Mouse (Mus musculus) stomach, embryonic 14.5 days (tissue): ENCODE results near the gene Wbp2. TPM values are rescaled to one million over a fixed set of nuclear protein-coding genes. Genes with fewer than 3 reads are reported as not detected.

ENCODE experiments used
- ATAC-seq: fragments of 200-750 bp; cut with Nextera tagmentation; 2 replicates; pipeline ENCODE4 v1.8.0; 2017; ENCODE audit warnings: low read depth, moderate TSS enrichment; ENCODE audit not compliant: insufficient number of reproducible peaks, insufficient read depth, low FRiP score
- H3K27ac ChIP-seq: fragments of 300-500 bp; sonication (generic); 2 replicates; pipeline ENCODE4 v1.5.1; 2014; ENCODE audit warnings: mild to moderate bottlenecking, low read length, moderate library complexity, mixed read lengths
- H3K27me3 ChIP-seq: fragments of 300-500 bp; sonication (generic); 2 replicates; pipeline ENCODE4 v1.6.1; 2014; ENCODE audit warnings: low read length, control low read depth, mixed read lengths; ENCODE audit not compliant: control insufficient read depth, insufficient read depth
- H3K36me3 ChIP-seq: fragments of 300-500 bp; sonication (generic); 2 replicates; pipeline ENCODE4 v1.6.1; 2014; ENCODE audit warnings: mild to moderate bottlenecking, control low read depth, low read length, moderate library complexity, mixed read lengths; ENCODE audit not compliant: control insufficient read depth, insufficient read depth
- H3K4me1 ChIP-seq: fragments of 300-500 bp; sonication (generic); 2 replicates; pipeline ENCODE4 v1.6.1; 2014; ENCODE audit warnings: low read length, control low read depth, mixed read lengths; ENCODE audit not compliant: control insufficient read depth, insufficient read depth
- H3K4me2 ChIP-seq: fragments of 300-500 bp; sonication (generic); replicated peaks from 2 replicates; pipeline ENCODE4 v1.6.1; 2014; ENCODE audit warnings: low read depth, low read length, control low read depth
- H3K4me3 ChIP-seq: fragments of 300-500 bp; sonication (generic); 2 replicates; pipeline ENCODE4 v1.5.1; 2014; ENCODE audit warnings: low read depth, low read length, control low read depth
- H3K9ac ChIP-seq: fragments of 300-500 bp; sonication (generic); replicated peaks from 2 replicates; pipeline ENCODE4 v1.6.1; 2014; ENCODE audit warnings: low read depth, mild to moderate bottlenecking, control low read depth, low read length, moderate library complexity, mixed read lengths
- H3K9me3 ChIP-seq: fragments of 300-500 bp; sonication (generic); 2 replicates; pipeline ENCODE4 v1.6.1; 2016; ENCODE audit warnings: low read depth, low read length, control low read depth; ENCODE audit not compliant: control insufficient read depth
- WGBS: fragments of 180-500 bp; shearing (Covaris S2); extraction: QIAGEN DNeasy Blood & Tissue Kit; methylation state at CpG from one replicate; pipeline ENCODE4 v1.1.7; 2014; 5-methylcytosine and 5-hydroxymethylcytosine counted together
- polyA plus RNA-seq: library from polyadenylated mRNA; unstranded; fragments of >200 nt; fragmentation: Nextera tagmentation; extraction: Ambion mirVana; gene quantifications from 2 replicates; pipeline ENCODE4 v1.2.1, GENCODE M21; 2014

Wbp2 gene
- polyA plus RNA-seq, 1 experiment from 2014 or later, result 82.4 TPM

DNA sequence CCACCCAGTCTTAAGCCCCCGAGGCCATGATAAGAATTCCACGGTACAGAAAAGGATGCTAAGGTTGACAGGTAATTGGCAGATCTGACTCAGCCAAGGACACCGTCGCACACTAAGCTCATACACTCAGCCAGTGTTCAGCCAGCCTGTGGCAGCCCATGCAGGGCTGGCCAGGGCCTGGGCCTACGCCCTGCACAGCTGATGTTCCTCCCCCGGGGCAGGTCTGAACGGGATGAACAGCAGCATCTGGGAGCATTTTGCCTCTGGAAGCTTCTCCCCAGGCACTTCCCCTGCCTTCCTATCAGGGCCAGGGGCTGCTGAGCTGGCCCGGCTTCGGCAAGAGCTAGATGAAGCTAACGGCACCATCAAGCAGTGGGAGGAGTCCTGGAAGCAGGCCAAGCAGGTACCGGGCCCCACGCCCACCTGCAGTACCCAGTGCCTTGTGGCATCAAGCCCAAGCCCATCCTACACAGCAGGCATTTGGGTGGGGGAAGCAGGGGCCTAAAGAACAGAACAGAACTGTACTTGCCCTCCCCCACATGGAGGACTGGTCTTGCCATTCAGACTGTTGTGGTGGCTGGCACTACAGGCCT lies 28.7 kb downstream of the Wbp2 start:
- Histone ChIP-seq H3K36me3 (peaks cover 73% of the 10 kb centered on the region), H3K27ac (no peak overlapping the region), H3K9ac (no peak overlapping the region), H3K9me3 (no peaks in the 10 kb centered on the region), H3K4me1 (no peaks in the 10 kb centered on the region), H3K4me2 (no peak overlapping the region), H3K27me3 (no peaks in the 10 kb centered on the region), H3K4me3 (no peak overlapping the region)
- WGBS, result 68% methylated on average over 12 of the region's 12 CpGs
- ATAC-seq, result no peak

DNA sequence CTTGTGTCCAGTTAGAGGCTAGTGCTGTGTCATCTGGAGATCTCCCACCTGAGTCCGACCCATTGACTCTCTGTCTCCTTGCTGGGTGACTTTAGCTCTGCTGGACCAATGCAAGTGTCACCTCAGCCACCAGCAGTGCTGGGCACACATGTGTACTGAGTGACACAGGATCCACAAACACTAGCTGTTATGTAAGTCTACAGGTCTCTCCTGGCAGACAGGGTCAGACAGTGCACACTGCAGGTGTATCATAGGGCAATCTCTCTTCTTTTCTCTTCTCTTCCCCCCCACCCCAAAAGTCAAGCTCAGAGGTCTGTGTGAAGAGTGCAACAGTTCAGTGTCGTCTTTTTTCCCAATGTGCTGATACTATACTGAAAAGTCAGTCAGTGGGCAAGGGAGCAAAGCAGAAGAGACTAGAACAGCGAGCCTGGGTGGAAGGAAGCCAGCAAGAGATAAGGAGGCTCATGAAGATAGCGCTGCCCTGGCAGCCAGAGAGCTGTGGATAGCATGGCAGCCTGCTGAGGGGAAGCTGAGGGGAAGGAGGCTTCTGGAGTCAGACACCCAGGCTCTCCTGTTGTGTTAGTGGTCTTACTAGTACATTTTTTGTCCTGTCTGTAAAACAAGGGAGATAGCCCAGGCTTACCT lies 29.4 kb downstream of the Wbp2 start:
- Histone ChIP-seq H3K9ac (no peak overlapping the region), H3K36me3 (peaks cover 81% of the 10 kb centered on the region), H3K27me3 (no peaks in the 10 kb centered on the region), H3K4me1 (no peaks in the 10 kb centered on the region), H3K27ac (no peak overlapping the region), H3K9me3 (no peaks in the 10 kb centered on the region), H3K4me2 (no peak overlapping the region), H3K4me3 (no peak overlapping the region)
- 79% methylated on average over 4 of the region's 4 CpGs for WGBS
- ATAC-seq, result no peak

DNA sequence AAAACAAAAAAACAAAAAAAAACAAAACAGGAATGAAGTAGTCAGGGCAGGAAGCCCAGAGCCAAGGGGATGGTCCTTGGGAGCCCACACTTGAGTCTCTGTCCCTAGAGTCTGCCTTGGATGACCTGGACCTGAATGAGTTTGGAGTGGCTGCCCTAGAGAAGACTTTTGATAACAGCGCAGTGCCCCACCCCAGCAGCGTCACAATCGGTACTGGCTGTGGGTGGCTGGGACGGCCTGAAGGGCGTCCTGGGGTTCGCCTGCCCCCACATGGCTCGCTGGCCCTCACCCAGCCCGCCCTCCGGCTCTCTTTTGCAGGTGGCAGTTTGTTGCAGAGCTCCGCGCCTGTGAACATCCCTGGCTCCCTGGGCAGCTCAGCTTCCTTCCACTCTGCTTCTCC lies 30.9 kb downstream of the Wbp2 start:
- Histone ChIP-seq H3K4me3 (no peak overlapping the region), H3K27ac (no peak overlapping the region), H3K36me3 (peaks cover 84% of the 10 kb centered on the region), H3K9ac (no peak overlapping the region), H3K9me3 (no peaks in the 10 kb centered on the region), H3K27me3 (no peaks in the 10 kb centered on the region), H3K4me2 (no peak overlapping the region), H3K4me1 (no peaks in the 10 kb centered on the region)
- ATAC-seq, result no peak
- 91% methylated on average over 11 of the region's 11 CpGs for WGBS

DNA sequence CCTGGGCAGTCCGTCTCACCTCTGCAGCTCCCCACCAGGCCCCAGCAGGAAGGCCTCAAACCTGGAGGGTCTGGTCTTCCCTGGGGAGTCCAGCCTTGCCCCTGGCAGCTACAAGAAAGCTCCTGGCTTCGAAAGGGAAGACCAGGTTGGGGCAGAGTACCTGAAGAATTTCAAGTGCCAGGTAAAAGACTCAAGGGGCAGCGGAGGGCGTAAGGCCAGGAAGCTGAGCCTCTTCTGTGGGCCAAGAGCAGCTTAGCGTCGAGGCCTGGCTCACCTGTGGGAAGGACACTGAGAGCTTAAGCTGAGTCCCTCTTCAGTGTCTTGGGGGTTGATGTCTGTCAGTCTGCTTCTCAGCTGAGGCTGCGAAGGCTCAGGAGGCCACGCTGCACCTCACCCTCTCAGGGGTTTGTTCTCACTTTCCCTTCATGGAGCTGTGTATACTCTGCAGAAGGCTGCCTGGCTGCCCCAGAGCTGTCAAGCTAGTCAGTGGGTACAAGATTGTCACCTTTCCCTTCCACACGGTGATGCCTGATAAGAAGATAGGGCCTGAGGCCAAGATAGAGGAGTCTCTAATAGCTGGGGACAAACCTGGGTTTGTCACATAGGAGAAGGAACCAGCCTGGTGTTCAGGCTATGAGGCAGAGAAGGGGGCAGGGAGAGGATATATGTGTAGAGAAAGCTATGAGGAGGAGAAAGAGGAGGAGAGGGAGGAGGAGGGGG lies 33.1 kb downstream of the Wbp2 start:
- WGBS, result 93% methylated on average over 9 of the region's 9 CpGs
- Histone ChIP-seq H3K9me3 (no peaks in the 10 kb centered on the region), H3K4me3 (no peak overlapping the region), H3K4me2 (no peak overlapping the region), H3K4me1 (no peaks in the 10 kb centered on the region), H3K9ac (no peak overlapping the region), H3K27ac (no peak overlapping the region), H3K27me3 (no peaks in the 10 kb centered on the region), H3K36me3 (peaks cover 91% of the 10 kb centered on the region)
- no peak for ATAC-seq

DNA sequence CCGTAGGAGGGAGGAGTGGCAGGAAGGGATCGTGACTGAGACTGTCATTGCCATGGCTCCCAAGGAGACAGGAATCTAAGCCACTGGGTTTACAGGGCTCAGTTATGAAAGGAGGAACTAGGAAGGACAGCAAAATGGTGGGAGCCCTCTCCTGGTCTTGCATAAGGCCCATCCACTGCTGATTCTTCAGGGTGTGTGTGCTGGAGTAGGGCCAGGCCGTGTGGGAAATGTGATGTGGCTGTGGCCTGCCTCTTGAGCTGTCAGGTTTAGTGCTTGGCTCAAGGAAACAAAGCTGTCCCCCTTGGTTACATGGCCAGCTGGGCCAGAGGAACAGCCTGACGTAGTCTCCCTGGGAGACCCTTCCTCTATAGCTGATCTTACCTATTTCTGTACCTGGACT lies 36.6 kb downstream of the Wbp2 start:
- Histone ChIP-seq H3K36me3 (peaks cover 83% of the 10 kb centered on the region), H3K4me2 (no peak overlapping the region), H3K9me3 (no peaks in the 10 kb centered on the region), H3K27ac (no peak overlapping the region), H3K27me3 (no peaks in the 10 kb centered on the region), H3K9ac (no peak overlapping the region), H3K4me3 (no peak overlapping the region), H3K4me1 (no peaks in the 10 kb centered on the region)
- 88% methylated on average over 4 of the region's 4 CpGs for WGBS
- ATAC-seq, result no peak

DNA sequence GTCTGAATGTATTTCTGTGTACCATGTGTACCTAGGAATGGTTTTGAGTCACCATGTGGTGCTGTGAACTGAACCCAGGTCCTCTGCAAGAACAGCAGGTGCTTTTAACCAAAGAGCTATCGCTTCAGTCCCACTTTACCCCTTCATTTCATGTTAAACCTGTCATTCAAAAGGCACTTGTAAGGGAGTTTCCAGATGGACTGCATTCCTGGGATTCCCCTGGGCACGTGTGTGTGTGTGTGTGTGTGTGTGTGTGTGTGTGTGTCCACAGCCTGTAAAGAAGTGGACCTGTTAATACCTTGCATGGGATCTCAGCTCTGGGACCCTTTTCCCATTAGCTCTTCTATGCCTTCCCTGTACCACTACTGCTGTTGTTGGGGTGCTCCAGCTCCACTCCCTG lies 37.2 kb downstream of the Wbp2 start:
- Histone ChIP-seq H3K4me1 (no peaks in the 10 kb centered on the region), H3K27ac (no peak overlapping the region), H3K9ac (no peak overlapping the region), H3K9me3 (no peaks in the 10 kb centered on the region), H3K27me3 (no peaks in the 10 kb centered on the region), H3K4me3 (no peak overlapping the region), H3K36me3 (peaks cover 79% of the 10 kb centered on the region), H3K4me2 (no peak overlapping the region)
- no peak for ATAC-seq
- 78% methylated on average over 2 of the region's 2 CpGs for WGBS

DNA sequence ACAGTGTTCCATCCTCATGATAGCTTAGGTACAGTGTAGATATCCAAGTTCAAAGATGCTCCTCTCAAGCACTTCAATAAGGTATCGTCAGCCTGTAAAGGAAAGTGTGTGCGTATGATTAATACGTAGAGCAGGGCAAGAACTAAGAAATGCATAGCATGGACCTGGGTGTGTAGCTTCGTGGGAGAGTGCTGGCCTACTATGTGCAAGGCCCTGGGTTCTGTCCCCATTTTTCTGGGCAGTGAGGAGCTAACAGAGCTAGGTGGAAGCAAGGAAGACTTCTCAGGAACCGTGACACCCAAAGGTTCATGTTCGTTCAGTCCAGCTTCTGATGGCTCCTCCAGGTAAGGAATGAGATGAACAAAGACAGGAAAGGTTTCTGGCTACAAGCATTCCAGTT lies 41.6 kb downstream of the Wbp2 start:
- no peaks in the 10 kb centered on the region for H3K27me3 ChIP-seq
- no peak overlapping the region for H3K9ac ChIP-seq
- H3K27ac ChIP-seq, result no peak overlapping the region
- H3K4me3 ChIP-seq, result no peak overlapping the region
- no peaks in the 10 kb centered on the region for H3K4me1 ChIP-seq
- H3K36me3 ChIP-seq, result peaks cover 48% of the 10 kb centered on the region
- no peak for ATAC-seq
- peaks cover 3% of the 10 kb centered on the region; the same call in 1 of the 2 replicates for H3K9me3 ChIP-seq
- H3K4me2 ChIP-seq, result no peak overlapping the region
- WGBS, result 95% methylated on average over 6 of the region's 6 CpGs

DNA sequence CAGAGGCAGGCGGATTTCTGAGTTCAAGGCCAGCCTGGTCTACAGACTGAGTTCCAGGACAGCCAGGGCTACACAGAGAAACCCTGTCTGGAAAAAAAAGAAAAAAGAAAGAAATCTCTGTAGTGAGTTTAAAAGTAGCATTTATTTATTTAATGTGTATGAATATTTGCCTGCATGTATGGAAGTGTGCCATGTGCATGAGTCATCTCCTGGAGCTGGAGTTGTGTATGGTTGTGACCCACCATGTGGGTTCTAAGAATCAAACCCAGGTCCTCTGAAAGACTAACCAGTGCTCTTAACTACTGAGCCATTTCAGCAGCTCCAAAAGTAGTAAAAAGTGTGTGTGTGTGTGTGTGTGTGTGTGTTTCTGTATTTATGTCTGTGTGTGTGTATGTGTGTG lies 43.5 kb downstream of the Wbp2 start:
- no peak for ATAC-seq
- peaks cover 41% of the 10 kb centered on the region for H3K36me3 ChIP-seq
- H3K9me3 ChIP-seq, result peaks cover 3% of the 10 kb centered on the region; the same call in 1 of the 2 replicates
- no peak overlapping the region for H3K27ac ChIP-seq
- no peaks in the 10 kb centered on the region for H3K27me3 ChIP-seq
- no peak overlapping the region for H3K9ac ChIP-seq
- WGBS, result 84% methylated on average over 1 of the region's 1 CpGs
- no peaks in the 10 kb centered on the region for H3K4me1 ChIP-seq
- no peak overlapping the region for H3K4me3 ChIP-seq
- H3K4me2 ChIP-seq, result no peak overlapping the region
